Mouse (Mus musculus): Measurements from ENCODE around the gene C5ar2.
A peak's percentile ranks its signal among the peaks of the same experiment; 100 is the strongest.
"Not testable (repeated sequence)": the region's sequence is repeated elsewhere in the genome, so short reads cannot be mapped to it uniquely, and the experiment has no call there.

Gene C5ar2

GRCm38 (mm10) chr7:16255963-16256362 lies 12.0 kb upstream of the C5ar2 start:
- not testable (repeated sequence) for DNase-seq

GRCm38 (mm10) chr7:16254195-16254594 lies 10.2 kb upstream of the C5ar2 start:
- no peak for DNase-seq

- DNase-seq: no peak
Observed at GRCm38 (mm10) chr7:16250687-16251086, 6.7 kb upstream of the C5ar2 start.

GRCm38 (mm10) chr7:16245958-16246357 lies 2.0 kb upstream of the C5ar2 start:
- DNase-seq: no peak

- DNase-seq: no peak
Observed at GRCm38 (mm10) chr7:16242198-16242597, 1.8 kb downstream of the C5ar2 start.

- no peak for DNase-seq
Observed at GRCm38 (mm10) chr7:16241787-16242186, 2.2 kb downstream of the C5ar2 start.

GRCm38 (mm10) chr7:16240978-16241303 lies 3.0 kb downstream of the C5ar2 start:
- DNase-seq: no peak

- DNase-seq: peak in 1 of 2 experiments; percentile 26
Observed at GRCm38 (mm10) chr7:16240281-16240977, 3.5 kb downstream of the C5ar2 start.

- DNase-seq: peak; percentile 57 to 73
Observed at GRCm38 (mm10) chr7:16239554-16239997, 4.4 kb downstream of the C5ar2 start.

- DNase-seq: no peak
Observed at GRCm38 (mm10) chr7:16229869-16230268, 14.1 kb downstream of the C5ar2 start.

- DNase-seq: peak; percentile 94 to 95
Observed at GRCm38 (mm10) chr7:16221582-16222272, 22.2 kb downstream of the C5ar2 start, which contains the start of gene Dhx34. TSS of gene Dhx34 (minus strand) at chr7:16222037.

- no peak for DNase-seq
Observed at GRCm38 (mm10) chr7:16213986-16214385, 30.0 kb downstream of the C5ar2 start.

GRCm38 (mm10) chr7:16213196-16213595 lies 30.8 kb downstream of the C5ar2 start:
- no peak for DNase-seq

GRCm38 (mm10) chr7:16210862-16211365 lies 33.0 kb downstream of the C5ar2 start:
- DNase-seq: no peak

- DNase-seq: no peak
Observed at GRCm38 (mm10) chr7:16208781-16209665, 34.9 kb downstream of the C5ar2 start.

- no peak for DNase-seq
Observed at GRCm38 (mm10) chr7:16207496-16207895, 36.5 kb downstream of the C5ar2 start.

- DNase-seq: no peak
Observed at GRCm38 (mm10) chr7:16207076-16207475, 36.9 kb downstream of the C5ar2 start.

GRCm38 (mm10) chr7:16204791-16205190 lies 39.2 kb downstream of the C5ar2 start:
- no peak for DNase-seq

- no peak for DNase-seq
Observed at GRCm38 (mm10) chr7:16203505-16203903, 40.5 kb downstream of the C5ar2 start.

- DNase-seq: no peak
Observed at GRCm38 (mm10) chr7:16202756-16203504, 41.0 kb downstream of the C5ar2 start.

- DNase-seq: no peak
Observed at GRCm38 (mm10) chr7:16201136-16201535, 42.8 kb downstream of the C5ar2 start.

GRCm38 (mm10) chr7:16198540-16198939 lies 45.4 kb downstream of the C5ar2 start:
- no peak for DNase-seq

Measured in spleen, adult 18-20 months (tissue).